Mouse (Mus musculus): ENCODE results near the gene Kcnt2. TPM values are rescaled to one million over a fixed set of nuclear protein-coding genes. Genes with fewer than 3 reads are reported as not detected.

Gene Kcnt2
- polyA plus RNA-seq, 1 experiment, result 2.3 TPM

DNA sequence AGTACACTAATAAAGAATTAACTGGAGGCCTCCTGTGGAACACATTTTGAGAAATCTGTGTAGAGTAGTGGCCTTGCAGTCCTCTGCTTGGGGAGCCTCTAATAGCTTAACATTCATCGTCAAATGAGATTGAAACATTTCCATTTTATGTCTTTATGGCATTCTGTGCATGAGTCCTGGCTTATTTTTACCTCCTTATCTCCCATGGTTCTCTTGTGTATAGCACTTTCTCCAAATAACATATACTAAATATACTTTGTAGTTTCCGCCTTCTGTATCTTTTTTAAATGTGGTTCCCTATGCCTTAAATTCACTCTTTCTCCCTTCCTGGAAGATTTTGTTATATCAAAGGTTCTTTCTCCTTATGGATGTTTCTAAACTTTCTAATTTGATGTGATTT lies 246.3 kb downstream of the Kcnt2 start:
- H3K27ac ChIP-seq (ENCODE audit: insufficient read depth, low read length), result no peak overlapping the region

DNA sequence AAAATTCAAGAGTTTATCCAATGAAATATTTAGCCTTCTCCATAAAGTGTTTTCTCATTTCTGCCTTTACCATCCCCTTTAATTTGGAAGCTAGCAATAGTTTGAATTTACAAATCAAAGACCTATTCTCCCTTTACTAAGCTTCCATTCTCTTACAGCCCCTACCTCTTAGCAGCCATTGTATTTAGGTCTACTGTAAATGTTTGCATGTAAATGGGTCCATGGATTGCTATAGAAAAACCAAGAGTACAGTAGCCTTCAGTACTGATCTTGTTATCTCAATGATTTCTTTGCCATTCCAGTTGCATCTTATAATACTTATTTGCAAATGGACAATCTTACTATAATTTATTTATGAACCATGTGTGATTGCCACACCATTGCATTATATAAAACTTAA lies 267.5 kb downstream of the Kcnt2 start:
- Histone ChIP-seq H3K4me1 (ENCODE audit: control insufficient read depth, insufficient read depth, low read length) (no peaks in the 10 kb centered on the region), H3K9ac (ENCODE audit: low read depth, poor library complexity, severe bottlenecking) (no peak overlapping the region), H3K36me3 (ENCODE audit: control insufficient read depth, insufficient read depth, low read length, poor library complexity, severe bottlenecking) (no peaks in the 10 kb centered on the region), H3K27ac (ENCODE audit: insufficient read depth, low read length) (no peak overlapping the region), H3K4me3 (ENCODE audit: low read depth, low read length) (no peak overlapping the region), H3K27me3 (ENCODE audit: control insufficient read depth, insufficient read depth, low read length, poor library complexity, severe bottlenecking) (no peaks in the 10 kb centered on the region), H3K9me3 (replicated peaks; ENCODE audit: control insufficient read depth, insufficient read depth, low read length, poor library complexity, severe bottlenecking) (no peaks in the 10 kb centered on the region)
- TF ChIP-seq POLR2A (IDR thresholded peaks at IDR 0.05; ENCODE audit: insufficient read depth, low read length) (no peak), EP300 (IDR thresholded peaks at IDR 0.05; ENCODE audit: insufficient read depth, low read depth, low read length) (no peak), CTCF (IDR thresholded peaks at IDR 0.05; ENCODE audit: low read depth, low read length) (no peak)

More for the DNA sequence above, 246.3 kb downstream of the Kcnt2 start:
- no peaks in the 10 kb centered on the region for H3K27me3 ChIP-seq (ENCODE audit: control insufficient read depth, insufficient read depth, low read length, poor library complexity, severe bottlenecking)
- no peak for TF ChIP-seq POLR2A (IDR thresholded peaks at IDR 0.05; ENCODE audit: insufficient read depth, low read length)
- no peak for TF ChIP-seq CTCF (IDR thresholded peaks at IDR 0.05; ENCODE audit: low read depth, low read length)
- no peak for TF ChIP-seq EP300 (IDR thresholded peaks at IDR 0.05; ENCODE audit: insufficient read depth, low read depth, low read length)
- H3K9ac ChIP-seq (ENCODE audit: low read depth, poor library complexity, severe bottlenecking), result no peak overlapping the region
- H3K9me3 ChIP-seq (replicated peaks; ENCODE audit: control insufficient read depth, insufficient read depth, low read length, poor library complexity, severe bottlenecking), result no peaks in the 10 kb centered on the region
- no peak overlapping the region for H3K4me3 ChIP-seq (ENCODE audit: low read depth, low read length)
- H3K36me3 ChIP-seq (ENCODE audit: control insufficient read depth, insufficient read depth, low read length, poor library complexity, severe bottlenecking), result no peaks in the 10 kb centered on the region
- H3K4me1 ChIP-seq (ENCODE audit: control insufficient read depth, insufficient read depth, low read length), result no peaks in the 10 kb centered on the region

DNA sequence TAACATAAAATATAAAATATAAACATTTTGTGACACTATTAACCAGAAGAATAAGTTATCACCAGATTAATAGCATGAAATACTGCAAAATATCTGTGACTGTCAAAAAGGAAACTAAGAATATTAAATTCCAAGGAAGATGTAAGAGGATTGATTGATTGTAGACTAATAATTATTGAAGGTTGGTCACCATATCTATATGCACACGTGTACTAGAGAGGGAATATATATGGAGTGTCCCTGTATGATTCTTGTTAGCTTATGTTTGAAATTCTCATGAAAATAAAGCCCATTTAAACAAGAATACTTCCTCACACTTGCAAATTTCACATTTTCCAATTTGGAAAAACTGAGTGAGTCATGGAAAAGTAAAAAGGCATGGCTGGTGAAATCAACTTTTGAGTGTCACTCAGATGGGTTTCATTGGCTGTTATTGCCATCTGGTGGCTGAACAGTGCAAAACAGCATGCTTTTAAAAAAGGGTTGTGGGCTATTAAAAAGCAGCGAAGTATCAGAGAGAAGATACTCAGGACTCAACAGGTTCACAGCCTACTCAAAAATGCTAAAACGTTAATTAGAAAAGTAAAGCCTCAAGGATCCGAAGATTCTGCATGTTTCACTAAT lies 285.4 kb downstream of the Kcnt2 start:
- TF ChIP-seq POLR2A (IDR thresholded peaks at IDR 0.05; ENCODE audit: insufficient read depth, low read length) (no peak), EP300 (IDR thresholded peaks at IDR 0.05; ENCODE audit: insufficient read depth, low read depth, low read length) (no peak), CTCF (IDR thresholded peaks at IDR 0.05; ENCODE audit: low read depth, low read length) (no peak)
- H3K4me3 ChIP-seq (ENCODE audit: low read depth, low read length), result no peak overlapping the region
- no peaks in the 10 kb centered on the region for H3K27me3 ChIP-seq (ENCODE audit: control insufficient read depth, insufficient read depth, low read length, poor library complexity, severe bottlenecking)
- H3K9me3 ChIP-seq (replicated peaks; ENCODE audit: control insufficient read depth, insufficient read depth, low read length, poor library complexity, severe bottlenecking), result no peaks in the 10 kb centered on the region
- no peak overlapping the region for H3K27ac ChIP-seq (ENCODE audit: insufficient read depth, low read length)
- H3K36me3 ChIP-seq (ENCODE audit: control insufficient read depth, insufficient read depth, low read length, poor library complexity, severe bottlenecking), result no peaks in the 10 kb centered on the region
- no peak overlapping the region for H3K9ac ChIP-seq (ENCODE audit: low read depth, poor library complexity, severe bottlenecking)
- no peaks in the 10 kb centered on the region for H3K4me1 ChIP-seq (ENCODE audit: control insufficient read depth, insufficient read depth, low read length)

DNA sequence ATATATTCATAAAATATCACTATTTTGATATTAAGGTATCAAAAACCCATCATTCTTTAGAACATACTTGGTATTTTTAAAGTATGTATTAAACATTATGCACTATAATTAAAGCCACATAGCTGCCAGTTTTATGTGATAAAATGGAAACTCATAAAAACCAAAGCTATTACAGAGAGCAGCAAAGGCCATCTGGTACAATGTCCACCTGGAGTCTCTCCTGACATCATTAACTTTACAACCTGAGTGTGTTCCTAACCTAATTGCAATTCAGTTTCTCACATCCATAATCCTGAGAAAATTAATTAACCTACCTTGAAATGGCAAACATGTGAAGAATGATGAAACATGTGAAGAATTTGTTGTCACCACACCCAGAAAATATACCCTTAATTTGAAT lies 288.9 kb downstream of the Kcnt2 start:
- TF ChIP-seq POLR2A (IDR thresholded peaks at IDR 0.05; ENCODE audit: insufficient read depth, low read length) (no peak), EP300 (IDR thresholded peaks at IDR 0.05; ENCODE audit: insufficient read depth, low read depth, low read length) (no peak), CTCF (IDR thresholded peaks at IDR 0.05; ENCODE audit: low read depth, low read length) (no peak)
- Histone ChIP-seq H3K27me3 (ENCODE audit: control insufficient read depth, insufficient read depth, low read length, poor library complexity, severe bottlenecking) (no peaks in the 10 kb centered on the region), H3K27ac (ENCODE audit: insufficient read depth, low read length) (no peak overlapping the region), H3K4me1 (ENCODE audit: control insufficient read depth, insufficient read depth, low read length) (no peaks in the 10 kb centered on the region), H3K9me3 (replicated peaks; ENCODE audit: control insufficient read depth, insufficient read depth, low read length, poor library complexity, severe bottlenecking) (no peaks in the 10 kb centered on the region), H3K9ac (ENCODE audit: low read depth, poor library complexity, severe bottlenecking) (no peak overlapping the region), H3K4me3 (ENCODE audit: low read depth, low read length) (no peak overlapping the region), H3K36me3 (ENCODE audit: control insufficient read depth, insufficient read depth, low read length, poor library complexity, severe bottlenecking) (no peaks in the 10 kb centered on the region)

DNA sequence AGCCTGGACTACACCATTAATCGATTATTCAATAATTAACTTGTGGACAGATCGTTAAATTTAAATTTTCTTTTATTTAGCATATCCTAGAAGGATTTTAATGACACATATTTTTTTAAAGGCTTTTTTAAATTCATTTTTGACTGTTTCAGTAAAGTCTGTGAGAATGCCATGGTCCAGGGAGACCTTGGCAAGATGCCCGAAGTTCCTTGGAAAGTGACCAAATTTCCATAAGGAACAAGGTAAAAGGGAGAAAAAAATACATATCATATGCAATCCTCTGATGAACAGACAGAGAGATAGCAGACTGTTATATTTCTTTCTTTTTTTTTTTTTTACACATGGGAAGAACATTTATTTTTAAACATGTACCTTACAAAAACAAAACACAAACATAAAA lies 296.1 kb downstream of the Kcnt2 start:
- H3K27me3 ChIP-seq (ENCODE audit: control insufficient read depth, insufficient read depth, low read length, poor library complexity, severe bottlenecking), result no peaks in the 10 kb centered on the region
- H3K9ac ChIP-seq (ENCODE audit: low read depth, poor library complexity, severe bottlenecking), result no peak overlapping the region
- H3K9me3 ChIP-seq (replicated peaks; ENCODE audit: control insufficient read depth, insufficient read depth, low read length, poor library complexity, severe bottlenecking), result no peaks in the 10 kb centered on the region
- no peaks in the 10 kb centered on the region for H3K4me1 ChIP-seq (ENCODE audit: control insufficient read depth, insufficient read depth, low read length)
- TF ChIP-seq CTCF (IDR thresholded peaks at IDR 0.05; ENCODE audit: low read depth, low read length) (no peak), POLR2A (IDR thresholded peaks at IDR 0.05; ENCODE audit: insufficient read depth, low read length) (no peak), EP300 (IDR thresholded peaks at IDR 0.05; ENCODE audit: insufficient read depth, low read depth, low read length) (no peak)
- no peak overlapping the region for H3K27ac ChIP-seq (ENCODE audit: insufficient read depth, low read length)
- H3K36me3 ChIP-seq (ENCODE audit: control insufficient read depth, insufficient read depth, low read length, poor library complexity, severe bottlenecking), result no peaks in the 10 kb centered on the region
- H3K4me3 ChIP-seq (ENCODE audit: low read depth, low read length), result no peak overlapping the region

DNA sequence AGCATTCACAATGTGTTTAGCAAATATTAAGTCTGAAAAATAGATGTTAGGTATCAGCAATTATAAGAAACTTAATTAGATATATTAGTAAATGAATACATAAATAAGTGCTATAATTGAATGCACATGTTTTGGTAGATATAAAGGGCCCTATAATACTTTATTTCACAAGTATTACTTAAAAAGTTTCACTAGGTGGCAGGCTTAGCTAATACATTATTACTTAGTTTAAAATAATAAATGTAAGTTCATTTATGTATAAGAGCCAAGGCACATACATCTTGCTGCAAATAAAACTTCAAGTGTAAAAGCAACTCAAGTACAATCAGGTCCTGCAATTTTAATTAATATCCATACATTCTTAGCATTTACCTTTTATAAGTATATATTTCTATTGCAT lies 302.8 kb downstream of the Kcnt2 start:
- H3K9ac ChIP-seq (ENCODE audit: low read depth, poor library complexity, severe bottlenecking), result no peak overlapping the region
- no peaks in the 10 kb centered on the region for H3K9me3 ChIP-seq (replicated peaks; ENCODE audit: control insufficient read depth, insufficient read depth, low read length, poor library complexity, severe bottlenecking)
- no peaks in the 10 kb centered on the region for H3K27me3 ChIP-seq (ENCODE audit: control insufficient read depth, insufficient read depth, low read length, poor library complexity, severe bottlenecking)
- TF ChIP-seq CTCF (IDR thresholded peaks at IDR 0.05; ENCODE audit: low read depth, low read length) (no peak), POLR2A (IDR thresholded peaks at IDR 0.05; ENCODE audit: insufficient read depth, low read length) (no peak), EP300 (IDR thresholded peaks at IDR 0.05; ENCODE audit: insufficient read depth, low read depth, low read length) (no peak)
- H3K4me1 ChIP-seq (ENCODE audit: control insufficient read depth, insufficient read depth, low read length), result no peaks in the 10 kb centered on the region
- H3K4me3 ChIP-seq (ENCODE audit: low read depth, low read length), result no peak overlapping the region
- H3K27ac ChIP-seq (ENCODE audit: insufficient read depth, low read length), result no peak overlapping the region
- H3K36me3 ChIP-seq (ENCODE audit: control insufficient read depth, insufficient read depth, low read length, poor library complexity, severe bottlenecking), result no peaks in the 10 kb centered on the region
